In the genomic region with DNA sequence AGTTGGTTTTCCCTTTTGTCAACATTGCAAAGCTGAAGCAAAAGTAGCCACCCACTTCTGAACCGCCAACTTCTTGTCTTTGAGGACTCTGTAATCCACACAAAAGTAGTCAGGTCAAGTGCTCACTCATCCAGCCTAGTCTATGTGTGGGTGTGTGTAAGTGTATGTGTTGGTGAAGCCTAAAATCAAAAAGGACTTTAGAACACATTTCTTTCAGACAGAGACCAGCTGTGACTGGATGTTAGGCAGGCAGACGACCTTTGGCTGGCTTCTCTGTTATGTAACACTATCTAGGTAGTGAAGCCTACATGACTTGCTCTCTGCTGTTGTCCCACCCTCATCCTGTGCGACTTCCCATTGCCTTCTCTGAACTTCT, we compare ENCODE assay signal across 11 mouse cellular contexts.
DNase-seq lines count a peak whose midpoint lies in the region; ATAC-seq and TF ChIP-seq lines count a peak whose summit lies in the region.
"Had no signal": no experiment of that assay in that cellular context is flagged by ENCODE, and none has a peak within 500 bp of the region (broad histone marks: within the 10 kb centered on the region; RNA-seq: fewer than 3 reads in every experiment).

No protein-coding gene starts in this region.

- WGBS in heart, adult 2 months = 39% methylated on average over 3 of the region's 3 CpGs
- 54% methylated on average over 3 of the region's 3 CpGs for WGBS in heart, embryonic 12.5 days
- 50% methylated on average over 3 of the region's 3 CpGs for WGBS in heart, embryonic 15.5 days
- 53% methylated on average over 3 of the region's 3 CpGs for WGBS in kidney, embryonic 15.5 days
- WGBS in midbrain, embryonic 10.5 days = 80% methylated on average over 3 of the region's 3 CpGs

- TF ChIP-seq POLR2A in heart, adult 2 months (IDR thresholded peaks at IDR 0.05; ENCODE audit: insufficient read depth, low read depth, low read length) = no peak

- H3K4me3 ChIP-seq in heart, adult 2 months = no peak overlapping the region
- H3K4me3 ChIP-seq in heart, embryonic 12.5 days = no peak overlapping the region
- H3K4me3 ChIP-seq in heart, embryonic 15.5 days = no peak overlapping the region
- no peak overlapping the region for H3K4me3 ChIP-seq in kidney, embryonic 15.5 days (replicated peaks)
- H3K4me3 ChIP-seq in midbrain, embryonic 10.5 days = no peak overlapping the region
- H3K4me3 ChIP-seq: limb, embryonic 12.5 days had no signal

- peak overlapping the region; percentile 49 for H3K27ac ChIP-seq in heart, adult 2 months
- H3K27ac ChIP-seq in heart, embryonic 12.5 days (ENCODE audit: poor library complexity, severe bottlenecking) = no peak overlapping the region
- H3K27ac ChIP-seq in heart, embryonic 15.5 days = no peak overlapping the region
- no peak overlapping the region for H3K27ac ChIP-seq in kidney, embryonic 15.5 days
- no peak overlapping the region for H3K27ac ChIP-seq in midbrain, embryonic 10.5 days (replicated peaks)
- H3K27ac ChIP-seq: limb, embryonic 12.5 days had no signal

- H3K4me2 ChIP-seq in heart, embryonic 12.5 days = no peak overlapping the region
- H3K4me2 ChIP-seq in heart, embryonic 15.5 days = no peak overlapping the region
- H3K4me2 ChIP-seq in kidney, embryonic 15.5 days = no peak overlapping the region
- H3K4me2 ChIP-seq: limb, embryonic 12.5 days had no signal

- no peaks in the 10 kb centered on the region for H3K36me3 ChIP-seq in heart, adult 2 months (ENCODE audit: control insufficient read depth, insufficient read depth, low read length)
- H3K36me3 ChIP-seq in heart, embryonic 12.5 days = no peaks in the 10 kb centered on the region
- no peaks in the 10 kb centered on the region for H3K36me3 ChIP-seq in heart, embryonic 15.5 days
- no peaks in the 10 kb centered on the region for H3K36me3 ChIP-seq in kidney, embryonic 15.5 days
- H3K36me3 ChIP-seq in midbrain, embryonic 10.5 days = no peaks in the 10 kb centered on the region
- H3K36me3 ChIP-seq: limb, embryonic 12.5 days had no signal

- H3K27me3 ChIP-seq in heart, adult 2 months (ENCODE audit: control insufficient read depth, insufficient read depth, low read length) = no peaks in the 10 kb centered on the region
- no peaks in the 10 kb centered on the region for H3K27me3 ChIP-seq in heart, embryonic 12.5 days (replicated peaks)
- H3K27me3 ChIP-seq in heart, embryonic 15.5 days = no peaks in the 10 kb centered on the region
- no peaks in the 10 kb centered on the region for H3K27me3 ChIP-seq in kidney, embryonic 15.5 days
- no peaks in the 10 kb centered on the region for H3K27me3 ChIP-seq in midbrain, embryonic 10.5 days (ENCODE audit: low read depth, poor library complexity, severe bottlenecking)
- H3K27me3 ChIP-seq: limb, embryonic 12.5 days had no signal

- 0 out of 2 replicates have a peak, but pooled peaks have one; percentile 10 for TF ChIP-seq EP300 in heart, adult 2 months (IDR thresholded peaks at IDR 0.05; ENCODE audit: insufficient read depth, low read depth, low read length)

- no peak for TF ChIP-seq CTCF in heart, adult 2 months (IDR thresholded peaks at IDR 0.05)

- DNase-seq in heart, adult 2 months = peak in 1 of 2 experiments; percentile 36
- peak; percentile 61 for DNase-seq in lung, postnatal 25 days (ENCODE audit: low spot score)
- DNase-seq in cerebellum, postnatal 25 days = no peak
- DNase-seq in midbrain, embryonic 10.5 days (ENCODE audit: low spot score) = no peak
- no peak for DNase-seq in thymus, postnatal 14 days
- DNase-seq: cerebellum, postnatal 36 days; retina, postnatal 1 day had no signal

- H3K4me1 ChIP-seq in heart, adult 2 months (ENCODE audit: control insufficient read depth, insufficient read depth, low read length) = peaks cover 4% of the 10 kb centered on the region
- H3K4me1 ChIP-seq in heart, embryonic 12.5 days (replicated peaks) = peaks cover 12% of the 10 kb centered on the region; the same call in 1 of the 2 replicates
- peaks cover 4% of the 10 kb centered on the region for H3K4me1 ChIP-seq in heart, embryonic 15.5 days (replicated peaks)
- peaks cover 21% of the 10 kb centered on the region for H3K4me1 ChIP-seq in kidney, embryonic 15.5 days
- no peaks in the 10 kb centered on the region for H3K4me1 ChIP-seq in midbrain, embryonic 10.5 days

- H3K9me3 ChIP-seq in heart, embryonic 12.5 days (replicated peaks) = no peaks in the 10 kb centered on the region
- no peaks in the 10 kb centered on the region for H3K9me3 ChIP-seq in heart, embryonic 15.5 days (replicated peaks)
- H3K9me3 ChIP-seq in kidney, embryonic 15.5 days (replicated peaks) = no peaks in the 10 kb centered on the region
- H3K9me3 ChIP-seq in midbrain, embryonic 10.5 days (replicated peaks) = no peaks in the 10 kb centered on the region
- H3K9me3 ChIP-seq: limb, embryonic 12.5 days had no signal

- no peak overlapping the region for H3K9ac ChIP-seq in heart, adult 2 months (ENCODE audit: low read depth, low read length)
- H3K9ac ChIP-seq in heart, embryonic 12.5 days = no peak overlapping the region
- H3K9ac ChIP-seq in heart, embryonic 15.5 days = no peak overlapping the region
- H3K9ac ChIP-seq in kidney, embryonic 15.5 days = no peak overlapping the region
- H3K9ac ChIP-seq: limb, embryonic 12.5 days had no signal

- no peaks in the 10 kb centered on the region for H3K79me2 ChIP-seq in heart, adult 2 months (replicated peaks; ENCODE audit: control insufficient read depth, insufficient read depth, low read length)

- no peak for ATAC-seq in heart, embryonic 12.5 days (ENCODE audit: insufficient number of reproducible peaks, low FRiP score)
- 0 out of 2 replicates have a peak, but pooled peaks have one; percentile 39 for ATAC-seq in heart, embryonic 15.5 days (replicated peaks; ENCODE audit: insufficient number of reproducible peaks, insufficient read depth, low FRiP score, low read depth)
- ATAC-seq in kidney, embryonic 15.5 days (replicated peaks; ENCODE audit: low FRiP score) = peak; percentile 20; the same call in 1 of the 2 replicates

- intact Hi-C loops in heart, adult 2 months (cut with DNase I) = loop anchor here (5.0 kb wide), 1 partner anchor 70 kb away; the partner anchor contains the start of gene Sesn3
